Mouse (Mus musculus): ENCODE measurements around the gene Samd4. TPM values are rescaled to one million over a fixed set of nuclear protein-coding genes. Genes with fewer than 3 reads are reported as not detected.

Gene Samd4
- total RNA-seq, 2 experiments from 2014 or later = 14.3 to 18.6 TPM

GRCm38 (mm10) chr14:47074045-47074666, 191.5 kb downstream of the Samd4 start:
- peak; percentile 41 for DNase-seq

- no peak for DNase-seq
These were observed 192.5 kb downstream of the Samd4 start for GRCm38 (mm10) chr14:47075010-47075677.

- DNase-seq = no peak
These were observed 193.2 kb downstream of the Samd4 start for GRCm38 (mm10) chr14:47075856-47076255.

GRCm38 (mm10) chr14:47076956-47077575, 194.4 kb downstream of the Samd4 start:
- no peak for DNase-seq

GRCm38 (mm10) chr14:47077576-47077970, 194.9 kb downstream of the Samd4 start:
- no peak for DNase-seq

GRCm38 (mm10) chr14:47079911-47080310, 197.3 kb downstream of the Samd4 start:
- no peak for DNase-seq

GRCm38 (mm10) chr14:47083311-47083710, 200.7 kb downstream of the Samd4 start:
- no peak for DNase-seq

GRCm38 (mm10) chr14:47083838-47084237, 201.2 kb downstream of the Samd4 start:
- DNase-seq = no peak

GRCm38 (mm10) chr14:47084686-47085085, 202.0 kb downstream of the Samd4 start:
- no peak for DNase-seq

GRCm38 (mm10) chr14:47086123-47086522, 203.5 kb downstream of the Samd4 start:
- no peak for DNase-seq

GRCm38 (mm10) chr14:47086743-47087142, 204.1 kb downstream of the Samd4 start:
- DNase-seq = peak; percentile 87

- DNase-seq = peak; percentile 85
These were observed 204.5 kb downstream of the Samd4 start for GRCm38 (mm10) chr14:47087182-47087581.

GRCm38 (mm10) chr14:47087669-47088250, 205.1 kb downstream of the Samd4 start:
- peak; percentile 10 for DNase-seq

GRCm38 (mm10) chr14:47088339-47088738, 205.7 kb downstream of the Samd4 start:
- DNase-seq = no peak

- DNase-seq = no peak
These were observed 206.5 kb downstream of the Samd4 start for GRCm38 (mm10) chr14:47089153-47089552.

- no peak for DNase-seq
These were observed 209.3 kb downstream of the Samd4 start for GRCm38 (mm10) chr14:47091908-47092307.

- no peak for DNase-seq
These were observed 210.7 kb downstream of the Samd4 start for GRCm38 (mm10) chr14:47093355-47093792.

GRCm38 (mm10) chr14:47095036-47095435, 212.4 kb downstream of the Samd4 start:
- DNase-seq = no peak

- DNase-seq = peak; percentile 16
These were observed 213.7 kb downstream of the Samd4 start for GRCm38 (mm10) chr14:47096357-47096756.

GRCm38 (mm10) chr14:47104246-47105173, 221.9 kb downstream of the Samd4 start:
- DNase-seq = peak; percentile 15

- DNase-seq = no peak
These were observed 222.5 kb downstream of the Samd4 start for GRCm38 (mm10) chr14:47105174-47105557.

- no peak for DNase-seq
These were observed 223.1 kb downstream of the Samd4 start for GRCm38 (mm10) chr14:47105755-47106154.

Data from adrenal gland, postnatal 10 days (tissue).